Mouse (Mus musculus): ENCODE data around the gene Clec3b. TPM values are rescaled to one million over a fixed set of nuclear protein-coding genes. Genes with fewer than 3 reads are reported as not detected.

Gene Clec3b
- polyA plus RNA-seq, 1 experiment from 2014 or later, result 0.20 TPM

- no peak overlapping the region for H3K4me3 ChIP-seq (ENCODE audit: low read depth, low read length)
- no peak overlapping the region for H3K27ac ChIP-seq (ENCODE audit: low read length)
- H3K4me2 ChIP-seq (ENCODE audit: low read depth, low read length), result no peak overlapping the region
- H3K4me1 ChIP-seq (ENCODE audit: control insufficient read depth, low read depth, low read length), result no peaks in the 10 kb centered on the region
- H3K9ac ChIP-seq (ENCODE audit: low read depth, low read length), result no peak overlapping the region
- no peaks in the 10 kb centered on the region for H3K36me3 ChIP-seq (ENCODE audit: control insufficient read depth, insufficient read depth)
- ATAC-seq (ENCODE audit: low read depth), result no peak
- 75% methylated on average over 5 of the region's 5 CpGs for WGBS (ENCODE audit: insufficient replicate concordance)
- H3K9me3 ChIP-seq (replicated peaks; ENCODE audit: control insufficient read depth, low read length), result no peaks in the 10 kb centered on the region
- H3K27me3 ChIP-seq (ENCODE audit: control insufficient read depth, insufficient read depth, low read depth, low read length), result no peaks in the 10 kb centered on the region
Measured at GRCm38 (mm10) chr9:123187589-123187988, 36.8 kb downstream of the Clec3b start.

- no peaks in the 10 kb centered on the region for H3K36me3 ChIP-seq (ENCODE audit: control insufficient read depth, insufficient read depth)
- WGBS (ENCODE audit: insufficient replicate concordance), result 40% methylated on average over 2 of the region's 2 CpGs
- no peak overlapping the region for H3K27ac ChIP-seq (ENCODE audit: low read length)
- no peak overlapping the region for H3K4me3 ChIP-seq (ENCODE audit: low read depth, low read length)
- no peaks in the 10 kb centered on the region for H3K27me3 ChIP-seq (ENCODE audit: control insufficient read depth, insufficient read depth, low read depth, low read length)
- H3K9ac ChIP-seq (ENCODE audit: low read depth, low read length), result no peak overlapping the region
- no peak overlapping the region for H3K4me2 ChIP-seq (ENCODE audit: low read depth, low read length)
- no peaks in the 10 kb centered on the region for H3K9me3 ChIP-seq (replicated peaks; ENCODE audit: control insufficient read depth, low read length)
- no peaks in the 10 kb centered on the region for H3K4me1 ChIP-seq (ENCODE audit: control insufficient read depth, low read depth, low read length)
- no peak for ATAC-seq (ENCODE audit: low read depth)
Measured at GRCm38 (mm10) chr9:123188271-123188670, 37.5 kb downstream of the Clec3b start.

- no peaks in the 10 kb centered on the region for H3K36me3 ChIP-seq (ENCODE audit: control insufficient read depth, insufficient read depth)
Measured at GRCm38 (mm10) chr9:123200116-123200515, 49.4 kb downstream of the Clec3b start.

GRCm38 (mm10) chr9:123206526-123206925 is 55.8 kb downstream of the Clec3b start:
- 38% methylated on average over 2 of the region's 2 CpGs for WGBS (ENCODE audit: insufficient replicate concordance)
- no peaks in the 10 kb centered on the region for H3K27me3 ChIP-seq (ENCODE audit: control insufficient read depth, insufficient read depth, low read depth, low read length)
- no peak overlapping the region for H3K9ac ChIP-seq (ENCODE audit: low read depth, low read length)
- no peaks in the 10 kb centered on the region for H3K36me3 ChIP-seq (ENCODE audit: control insufficient read depth, insufficient read depth)
- no peak for ATAC-seq (ENCODE audit: low read depth)
- H3K4me1 ChIP-seq (ENCODE audit: control insufficient read depth, low read depth, low read length), result no peaks in the 10 kb centered on the region
- no peak overlapping the region for H3K4me3 ChIP-seq (ENCODE audit: low read depth, low read length)
- H3K27ac ChIP-seq (ENCODE audit: low read length), result no peak overlapping the region
- H3K4me2 ChIP-seq (ENCODE audit: low read depth, low read length), result no peak overlapping the region
- H3K9me3 ChIP-seq (replicated peaks; ENCODE audit: control insufficient read depth, low read length), result no peaks in the 10 kb centered on the region

More at GRCm38 (mm10) chr9:123200116-123200515, 49.4 kb downstream of the Clec3b start:
- Histone ChIP-seq H3K4me2 (ENCODE audit: low read depth, low read length) (no peak overlapping the region), H3K9me3 (replicated peaks; ENCODE audit: control insufficient read depth, low read length) (no peaks in the 10 kb centered on the region), H3K4me1 (ENCODE audit: control insufficient read depth, low read depth, low read length) (no peaks in the 10 kb centered on the region), H3K27ac (ENCODE audit: low read length) (no peak overlapping the region), H3K9ac (ENCODE audit: low read depth, low read length) (no peak overlapping the region), H3K4me3 (ENCODE audit: low read depth, low read length) (no peak overlapping the region), H3K27me3 (ENCODE audit: control insufficient read depth, insufficient read depth, low read depth, low read length) (no peaks in the 10 kb centered on the region)
- WGBS (ENCODE audit: insufficient replicate concordance), result 53% methylated on average over 3 of the region's 3 CpGs
- ATAC-seq (ENCODE audit: low read depth), result no peak

GRCm38 (mm10) chr9:123206948-123207347 is 56.2 kb downstream of the Clec3b start:
- Histone ChIP-seq H3K27me3 (ENCODE audit: control insufficient read depth, insufficient read depth, low read depth, low read length) (no peaks in the 10 kb centered on the region), H3K4me1 (ENCODE audit: control insufficient read depth, low read depth, low read length) (no peaks in the 10 kb centered on the region), H3K9ac (ENCODE audit: low read depth, low read length) (no peak overlapping the region), H3K9me3 (replicated peaks; ENCODE audit: control insufficient read depth, low read length) (no peaks in the 10 kb centered on the region), H3K4me2 (ENCODE audit: low read depth, low read length) (no peak overlapping the region), H3K36me3 (ENCODE audit: control insufficient read depth, insufficient read depth) (no peaks in the 10 kb centered on the region), H3K4me3 (ENCODE audit: low read depth, low read length) (no peak overlapping the region), H3K27ac (ENCODE audit: low read length) (no peak overlapping the region)
- ATAC-seq (ENCODE audit: low read depth), result peak; percentile 95
- 69% methylated on average over 2 of the region's 2 CpGs for WGBS (ENCODE audit: insufficient replicate concordance)

Other genes starting within 250 kb of the Clec3b start
- 1.6 and 1.8 TPM in 2 replicates for gene Zfp105, start 227.9 kb upstream of the Clec3b start, polyA plus RNA-seq (2015; fragmentation: Nextera tagmentation; extraction: Ambion mirVana)
- gene 1110059G10Rik, start 199.9 kb upstream of the Clec3b start, polyA plus RNA-seq (2015; fragmentation: Nextera tagmentation; extraction: Ambion mirVana), result 12.0 and 14.0 TPM in 2 replicates
- gene Kif15, start 199.9 kb upstream of the Clec3b start, polyA plus RNA-seq (2015; fragmentation: Nextera tagmentation; extraction: Ambion mirVana), result 26.9 and 30.4 TPM in 2 replicates
- gene Tmem42, start 129.6 kb upstream of the Clec3b start, polyA plus RNA-seq (2015; fragmentation: Nextera tagmentation; extraction: Ambion mirVana), result 6.5 and 6.6 TPM in 2 replicates
- gene Tgm4, start 116.2 kb upstream of the Clec3b start, polyA plus RNA-seq (2015; fragmentation: Nextera tagmentation; extraction: Ambion mirVana), result 0.12 and 0.13 TPM in 2 replicates
- 26.3 and 27.6 TPM in 2 replicates for gene Zdhhc3, start 37.7 kb upstream of the Clec3b start, polyA plus RNA-seq (2015; fragmentation: Nextera tagmentation; extraction: Ambion mirVana)
- 63.6 and 67.5 TPM in 2 replicates for gene Exosc7, start 37.7 kb upstream of the Clec3b start, polyA plus RNA-seq (2015; fragmentation: Nextera tagmentation; extraction: Ambion mirVana)
- gene Cdcp1, start 65.1 kb downstream of the Clec3b start, polyA plus RNA-seq (2015; fragmentation: Nextera tagmentation; extraction: Ambion mirVana), result 0.78 and 1.2 TPM in 2 replicates
- gene Tmem158, start 109.8 kb downstream of the Clec3b start, polyA plus RNA-seq (2015; fragmentation: Nextera tagmentation; extraction: Ambion mirVana), result 0.71 and 0.75 TPM in 2 replicates
- 524 and 554 TPM in 2 replicates for gene Lars2, start 216.0 kb downstream of the Clec3b start, polyA plus RNA-seq (2015; fragmentation: Nextera tagmentation; extraction: Ambion mirVana)